Mouse (Mus musculus): ENCODE results near the gene G3bp1. TPM values are rescaled to one million over a fixed set of nuclear protein-coding genes. Genes with fewer than 3 reads are reported as not detected.

The G3bp1 gene
- polyA plus RNA-seq, 1 experiment from 2014 or later = 99.5 TPM

GRCm38 (mm10) chr11:55471467-55471866 is 2.0 kb downstream of the G3bp1 start:
- no peak for ATAC-seq (ENCODE audit: low FRiP score)
- no peak overlapping the region; the same call in 1 of the 2 replicates for H3K4me3 ChIP-seq (replicated peaks; ENCODE audit: low read length)
- H3K36me3 ChIP-seq (replicated peaks; ENCODE audit: control insufficient read depth, insufficient read depth) = 0 out of 2 replicates have a peak, but pooled peaks cover 6% of the 10 kb centered on the region
- H3K9me3 ChIP-seq (ENCODE audit: control insufficient read depth, low read length) = no peaks in the 10 kb centered on the region
- peak overlapping the region; percentile 91 for H3K4me2 ChIP-seq (replicated peaks)
- no peaks in the 10 kb centered on the region for H3K27me3 ChIP-seq (ENCODE audit: control insufficient read depth, insufficient read depth, low read length)
- peaks cover 27% of the 10 kb centered on the region for H3K4me1 ChIP-seq (replicated peaks; ENCODE audit: control insufficient read depth, insufficient read depth, low read length)
- 93% methylated on average over 7 of the region's 7 CpGs for WGBS
- H3K27ac ChIP-seq = no peak overlapping the region
- DNase-seq (ENCODE audit: low spot score) = no peak
- H3K9ac ChIP-seq = no peak overlapping the region; the same call in 1 of the 2 replicates

DNA sequence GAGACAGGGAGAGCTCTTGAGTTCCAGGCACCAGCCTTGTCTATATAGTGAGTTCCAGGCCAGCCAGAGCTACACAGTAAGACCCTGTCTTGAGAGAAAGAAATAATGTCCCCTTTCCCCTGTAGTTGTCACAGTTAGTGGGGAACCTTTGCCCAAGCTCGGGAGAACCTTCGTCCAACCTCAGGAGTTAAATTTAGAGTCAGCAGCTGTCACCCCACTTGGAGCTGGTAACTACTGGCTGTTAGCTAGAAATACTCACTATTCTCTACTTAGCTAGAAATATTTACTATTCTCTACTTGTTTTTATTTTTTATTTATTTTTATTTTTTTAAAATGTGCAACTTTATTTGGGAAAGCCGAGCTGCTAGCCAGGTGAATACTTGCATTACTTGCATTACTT is 3.7 kb downstream of the G3bp1 start:
- H3K4me2 ChIP-seq (replicated peaks) = no peak overlapping the region
- ATAC-seq (ENCODE audit: low FRiP score) = no peak

DNA sequence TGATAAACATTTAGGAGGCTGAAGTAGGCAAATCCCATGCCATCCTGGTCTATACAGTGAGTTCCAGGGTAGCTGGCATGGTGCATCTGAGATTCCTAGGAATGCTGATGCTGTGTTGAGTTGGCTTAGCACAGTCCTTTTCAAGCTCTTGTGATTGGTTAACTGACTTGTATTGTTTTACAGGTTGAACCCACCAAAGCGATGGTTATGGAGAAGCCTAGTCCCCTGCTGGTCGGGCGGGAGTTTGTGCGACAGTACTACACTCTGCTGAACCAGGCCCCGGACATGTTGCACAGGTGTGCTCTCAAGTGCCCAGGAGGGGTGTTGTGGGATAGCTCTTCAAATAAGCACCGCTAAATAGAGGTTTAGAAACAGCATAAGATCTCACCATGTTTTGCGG is 16.0 kb downstream of the G3bp1 start:
- no peaks in the 10 kb centered on the region for H3K9me3 ChIP-seq (ENCODE audit: control insufficient read depth, low read length)
- 96% methylated on average over 7 of the region's 7 CpGs for WGBS
- H3K4me1 ChIP-seq (replicated peaks; ENCODE audit: control insufficient read depth, insufficient read depth, low read length) = no peaks in the 10 kb centered on the region
- H3K27me3 ChIP-seq (ENCODE audit: control insufficient read depth, insufficient read depth, low read length) = no peaks in the 10 kb centered on the region
- ATAC-seq (ENCODE audit: low FRiP score) (no peak), DNase-seq (ENCODE audit: low spot score) (no peak)
- no peak overlapping the region for H3K27ac ChIP-seq
- H3K36me3 ChIP-seq (replicated peaks; ENCODE audit: control insufficient read depth, insufficient read depth) = peaks cover 57% of the 10 kb centered on the region
- H3K4me2 ChIP-seq (replicated peaks) = no peak overlapping the region
- H3K4me3 ChIP-seq (replicated peaks; ENCODE audit: low read length) = no peak overlapping the region
- H3K9ac ChIP-seq = no peak overlapping the region

More for the DNA sequence above, 3.7 kb downstream of the G3bp1 start:
- no peaks in the 10 kb centered on the region for H3K9me3 ChIP-seq (ENCODE audit: control insufficient read depth, low read length)
- peaks cover 23% of the 10 kb centered on the region for H3K4me1 ChIP-seq (replicated peaks; ENCODE audit: control insufficient read depth, insufficient read depth, low read length)
- H3K4me3 ChIP-seq (replicated peaks; ENCODE audit: low read length) = no peak overlapping the region
- WGBS = 95% methylated on average over 3 of the region's 3 CpGs
- no peaks in the 10 kb centered on the region for H3K27me3 ChIP-seq (ENCODE audit: control insufficient read depth, insufficient read depth, low read length)
- 0 out of 2 replicates have a peak, but pooled peaks cover 6% of the 10 kb centered on the region for H3K36me3 ChIP-seq (replicated peaks; ENCODE audit: control insufficient read depth, insufficient read depth)
- no peak for DNase-seq (ENCODE audit: low spot score)
- no peak overlapping the region for H3K27ac ChIP-seq
- no peak overlapping the region for H3K9ac ChIP-seq

GRCm38 (mm10) chr11:55496158-55496557 is 26.7 kb downstream of the G3bp1 start:
- peaks cover 99% of the 10 kb centered on the region for H3K36me3 ChIP-seq (replicated peaks; ENCODE audit: control insufficient read depth, insufficient read depth)
- no peak overlapping the region for H3K9ac ChIP-seq
- DNase-seq (ENCODE audit: low spot score) = no peak
- H3K9me3 ChIP-seq (ENCODE audit: control insufficient read depth, low read length) = no peaks in the 10 kb centered on the region
- no peaks in the 10 kb centered on the region for H3K27me3 ChIP-seq (ENCODE audit: control insufficient read depth, insufficient read depth, low read length)
- no peak overlapping the region for H3K4me3 ChIP-seq (replicated peaks; ENCODE audit: low read length)
- ATAC-seq (ENCODE audit: low FRiP score) = no peak
- no peak overlapping the region for H3K27ac ChIP-seq
- H3K4me2 ChIP-seq (replicated peaks) = no peak overlapping the region
- no peaks in the 10 kb centered on the region for H3K4me1 ChIP-seq (replicated peaks; ENCODE audit: control insufficient read depth, insufficient read depth, low read length)
- WGBS = 90% methylated on average over 6 of the region's 6 CpGs

DNA sequence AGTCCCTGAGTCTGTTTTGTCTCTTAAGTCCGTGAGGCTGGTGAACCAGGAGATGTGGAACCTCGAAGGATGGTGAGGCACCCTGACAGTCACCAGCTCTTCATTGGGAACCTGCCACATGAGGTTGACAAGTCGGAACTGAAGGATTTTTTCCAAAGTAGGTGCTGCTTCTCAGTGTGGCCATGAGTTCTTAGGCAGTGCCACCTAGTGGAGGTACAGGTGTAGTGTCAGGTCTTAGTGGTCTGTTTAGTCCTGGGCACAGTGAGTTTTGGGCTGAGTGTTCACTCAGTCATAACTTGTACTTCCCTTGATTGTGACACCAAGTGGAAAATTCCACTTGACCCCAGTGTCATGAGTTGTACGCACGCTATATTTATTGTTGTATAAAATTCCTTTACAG is 28.4 kb downstream of the G3bp1 start:
- Histone ChIP-seq H3K9me3 (ENCODE audit: control insufficient read depth, low read length) (no peaks in the 10 kb centered on the region), H3K4me1 (replicated peaks; ENCODE audit: control insufficient read depth, insufficient read depth, low read length) (no peaks in the 10 kb centered on the region), H3K27ac (no peak overlapping the region), H3K27me3 (ENCODE audit: control insufficient read depth, insufficient read depth, low read length) (no peaks in the 10 kb centered on the region), H3K36me3 (replicated peaks; ENCODE audit: control insufficient read depth, insufficient read depth) (peaks cover 99% of the 10 kb centered on the region), H3K9ac (no peak overlapping the region), H3K4me2 (replicated peaks) (no peak overlapping the region), H3K4me3 (replicated peaks; ENCODE audit: low read length) (no peak overlapping the region)
- peak; percentile 70 for DNase-seq (ENCODE audit: low spot score)
- ATAC-seq (ENCODE audit: low FRiP score) = no peak
- 67% methylated on average over 5 of the region's 5 CpGs for WGBS

DNA sequence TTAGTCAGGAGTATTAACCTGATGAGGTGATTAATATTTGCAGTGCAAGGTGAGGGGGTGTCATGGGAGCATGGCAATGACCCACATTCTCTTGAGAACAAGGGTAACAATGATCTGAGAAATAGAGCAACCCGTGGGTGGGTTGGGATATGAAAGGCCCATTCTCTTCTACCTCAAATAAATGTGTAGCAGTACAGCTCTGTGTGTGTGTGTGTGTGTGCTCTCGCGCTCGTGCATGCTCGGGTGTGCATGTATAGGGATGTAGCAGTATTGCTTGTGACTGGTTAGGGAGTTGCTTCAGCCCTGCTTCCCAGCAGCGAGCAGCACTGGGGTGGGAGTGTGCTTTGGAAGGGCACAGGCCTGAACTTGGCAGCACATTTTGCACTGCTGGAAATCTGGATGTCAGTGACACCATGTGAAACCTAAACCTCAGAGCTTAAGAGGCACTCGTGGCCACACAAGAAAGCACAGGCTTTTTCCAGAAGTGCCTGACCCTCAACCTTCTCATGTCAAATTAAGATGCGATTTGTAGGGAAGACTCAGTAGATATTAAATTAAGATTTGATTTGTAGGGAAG is 32.6 kb downstream of the G3bp1 start:
- WGBS = 86% methylated on average over 8 of the region's 8 CpGs
- peaks cover 67% of the 10 kb centered on the region for H3K36me3 ChIP-seq (replicated peaks; ENCODE audit: control insufficient read depth, insufficient read depth)
- H3K4me3 ChIP-seq (replicated peaks; ENCODE audit: low read length) = no peak overlapping the region
- H3K9ac ChIP-seq = no peak overlapping the region
- ATAC-seq (ENCODE audit: low FRiP score) = no peak
- no peaks in the 10 kb centered on the region for H3K9me3 ChIP-seq (ENCODE audit: control insufficient read depth, low read length)
- no peak overlapping the region for H3K27ac ChIP-seq
- no peak overlapping the region for H3K4me2 ChIP-seq (replicated peaks)
- H3K4me1 ChIP-seq (replicated peaks; ENCODE audit: control insufficient read depth, insufficient read depth, low read length) = no peaks in the 10 kb centered on the region
- no peak for DNase-seq (ENCODE audit: low spot score)
- no peaks in the 10 kb centered on the region for H3K27me3 ChIP-seq (ENCODE audit: control insufficient read depth, insufficient read depth, low read length)

DNA sequence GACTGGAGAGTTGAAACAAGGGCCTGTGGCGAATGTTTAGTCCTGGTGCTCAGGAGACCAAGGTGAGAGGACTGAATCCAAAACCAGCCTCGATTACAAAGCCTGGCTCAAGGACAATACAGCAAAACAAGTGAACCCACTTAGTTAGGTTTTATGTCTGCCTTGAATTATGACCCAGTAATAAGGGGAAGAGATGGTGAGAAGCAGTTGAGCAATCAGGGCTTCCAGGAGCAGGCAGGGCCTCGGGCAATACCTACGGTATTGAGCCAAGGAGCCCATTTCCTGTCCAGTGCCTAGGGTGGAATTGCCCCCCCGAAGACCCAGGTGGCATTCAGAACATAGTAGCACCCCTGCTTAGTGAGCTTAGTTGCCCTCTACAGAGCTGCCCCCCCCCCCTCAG is 33.4 kb downstream of the G3bp1 start:
- Histone ChIP-seq H3K9ac (no peak overlapping the region), H3K36me3 (replicated peaks; ENCODE audit: control insufficient read depth, insufficient read depth) (peaks cover 58% of the 10 kb centered on the region), H3K4me3 (replicated peaks; ENCODE audit: low read length) (no peak overlapping the region), H3K4me2 (replicated peaks) (no peak overlapping the region), H3K27me3 (ENCODE audit: control insufficient read depth, insufficient read depth, low read length) (no peaks in the 10 kb centered on the region), H3K9me3 (ENCODE audit: control insufficient read depth, low read length) (no peaks in the 10 kb centered on the region), H3K27ac (no peak overlapping the region), H3K4me1 (replicated peaks; ENCODE audit: control insufficient read depth, insufficient read depth, low read length) (no peaks in the 10 kb centered on the region)
- DNase-seq (ENCODE audit: low spot score) (no peak), ATAC-seq (ENCODE audit: low FRiP score) (no peak)
- 80% methylated on average over 5 of the region's 5 CpGs for WGBS

GRCm38 (mm10) chr11:55505485-55505884 is 36.0 kb downstream of the G3bp1 start:
- Histone ChIP-seq H3K4me3 (replicated peaks; ENCODE audit: low read length) (no peak overlapping the region), H3K36me3 (replicated peaks; ENCODE audit: control insufficient read depth, insufficient read depth) (peaks cover 33% of the 10 kb centered on the region), H3K4me2 (replicated peaks) (no peak overlapping the region), H3K9me3 (ENCODE audit: control insufficient read depth, low read length) (no peaks in the 10 kb centered on the region), H3K27me3 (ENCODE audit: control insufficient read depth, insufficient read depth, low read length) (no peaks in the 10 kb centered on the region), H3K9ac (no peak overlapping the region), H3K27ac (no peak overlapping the region), H3K4me1 (replicated peaks; ENCODE audit: control insufficient read depth, insufficient read depth, low read length) (no peaks in the 10 kb centered on the region)
- no peak for DNase-seq (ENCODE audit: low spot score)
- no peak for ATAC-seq (ENCODE audit: low FRiP score)
- WGBS = 82% methylated on average over 3 of the region's 3 CpGs

- Histone ChIP-seq H3K9ac (no peak overlapping the region), H3K4me3 (replicated peaks; ENCODE audit: low read length) (no peak overlapping the region), H3K27ac (no peak overlapping the region), H3K27me3 (ENCODE audit: control insufficient read depth, insufficient read depth, low read length) (no peaks in the 10 kb centered on the region), H3K4me1 (replicated peaks; ENCODE audit: control insufficient read depth, insufficient read depth, low read length) (no peaks in the 10 kb centered on the region), H3K36me3 (replicated peaks; ENCODE audit: control insufficient read depth, insufficient read depth) (no peaks in the 10 kb centered on the region), H3K9me3 (ENCODE audit: control insufficient read depth, low read length) (no peaks in the 10 kb centered on the region), H3K4me2 (replicated peaks) (no peak overlapping the region)
- WGBS = 55% methylated on average over 5 of the region's 5 CpGs
- peak; percentile 67 for DNase-seq (ENCODE audit: low spot score)
- no peak for ATAC-seq (ENCODE audit: low FRiP score)
These were observed 41.9 kb downstream of the G3bp1 start for GRCm38 (mm10) chr11:55511374-55511773.

- no peak for DNase-seq (ENCODE audit: low spot score)
- Histone ChIP-seq H3K4me2 (replicated peaks) (no peak overlapping the region), H3K27me3 (ENCODE audit: control insufficient read depth, insufficient read depth, low read length) (no peaks in the 10 kb centered on the region), H3K27ac (no peak overlapping the region), H3K4me3 (replicated peaks; ENCODE audit: low read length) (no peak overlapping the region), H3K36me3 (replicated peaks; ENCODE audit: control insufficient read depth, insufficient read depth) (no peaks in the 10 kb centered on the region), H3K9ac (no peak overlapping the region), H3K9me3 (ENCODE audit: control insufficient read depth, low read length) (no peaks in the 10 kb centered on the region), H3K4me1 (replicated peaks; ENCODE audit: control insufficient read depth, insufficient read depth, low read length) (no peaks in the 10 kb centered on the region)
- 53% methylated on average over 5 of the region's 5 CpGs for WGBS
- ATAC-seq (ENCODE audit: low FRiP score) = no peak
These were observed 48.2 kb downstream of the G3bp1 start for GRCm38 (mm10) chr11:55517666-55518065.

Measured in hindbrain, embryonic 14.5 days (tissue).